In the genomic region with DNA sequence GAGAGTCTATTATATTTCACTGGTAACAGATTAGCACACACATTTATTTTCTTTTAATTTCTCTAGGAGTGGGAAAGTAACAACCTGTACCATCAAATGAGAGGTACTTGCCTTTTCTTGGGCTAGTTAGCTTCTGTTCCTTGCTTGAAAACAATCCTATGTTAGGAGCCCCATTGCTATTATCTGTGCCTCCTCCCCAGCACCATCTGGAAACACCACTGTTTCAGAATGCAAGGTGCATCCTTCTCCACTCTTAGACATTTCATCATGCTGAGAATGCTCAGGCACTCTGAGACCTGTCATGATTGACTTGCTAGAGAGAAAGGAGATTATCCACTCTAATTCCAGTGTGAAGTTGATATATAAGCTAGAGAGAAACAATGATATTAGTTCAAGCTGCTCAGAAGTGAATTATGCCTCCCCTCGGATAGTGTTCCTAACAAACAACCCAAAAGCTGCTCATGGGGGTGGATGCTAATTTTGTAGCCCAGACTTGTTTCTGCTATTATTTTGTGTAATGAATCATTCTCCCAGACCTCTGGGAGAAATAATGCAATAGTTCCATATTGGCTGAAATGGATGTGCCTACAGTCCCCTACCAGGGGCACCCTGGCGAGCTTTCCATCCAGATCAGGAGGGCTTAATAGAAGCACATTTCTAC, we compare ENCODE assay signal across 31 mouse cellular contexts.
DNase-seq lines count a peak whose midpoint lies in the region; ATAC-seq and TF ChIP-seq lines count a peak whose summit lies in the region.
"Had no signal": no experiment of that assay in that cellular context is flagged by ENCODE, and none has a peak within 500 bp of the region (broad histone marks: within the 10 kb centered on the region; RNA-seq: fewer than 3 reads in every experiment).

No protein-coding gene starts in this region.

- no peaks in the 10 kb centered on the region for H3K9me3 ChIP-seq in midbrain, embryonic 11.5 days (ENCODE audit: control insufficient read depth, low read length)
- H3K9me3 ChIP-seq: forebrain, embryonic 13.5 days; heart, embryonic 13.5 days; limb, embryonic 10.5 days; limb, embryonic 15.5 days; liver, embryonic 13.5 days; megakaryocyte, embryonic 14.5 days; midbrain, embryonic 13.5 days; stomach, embryonic 15.5 days had no signal

- no peaks in the 10 kb centered on the region for H3K4me1 ChIP-seq in olfactory bulb, adult 2 months (ENCODE audit: control insufficient read depth, insufficient read depth, low read length)
- no peaks in the 10 kb centered on the region for H3K4me1 ChIP-seq in midbrain, embryonic 11.5 days (ENCODE audit: control insufficient read depth, insufficient read depth, low read length)
- H3K4me1 ChIP-seq in thymus, adult 2 months (replicated peaks; ENCODE audit: control insufficient read depth, insufficient read depth, low read length), result no peaks in the 10 kb centered on the region
- H3K4me1 ChIP-seq: forebrain, embryonic 13.5 days; heart, embryonic 13.5 days; kidney, embryonic 15.5 days; limb, embryonic 10.5 days; limb, embryonic 15.5 days; liver, embryonic 13.5 days; megakaryocyte, embryonic 14.5 days; midbrain, embryonic 13.5 days; neural tube, embryonic 13.5 days; stomach, embryonic 15.5 days had no signal

- H3K36me3 ChIP-seq in midbrain, embryonic 11.5 days (ENCODE audit: control insufficient read depth, insufficient read depth, low read length), result no peaks in the 10 kb centered on the region
- H3K36me3 ChIP-seq in thymus, adult 2 months (ENCODE audit: control insufficient read depth, insufficient read depth, low read length), result no peaks in the 10 kb centered on the region
- H3K36me3 ChIP-seq: heart, embryonic 13.5 days; kidney, embryonic 15.5 days; limb, embryonic 10.5 days; limb, embryonic 15.5 days; liver, embryonic 13.5 days; midbrain, embryonic 13.5 days; neural tube, embryonic 13.5 days; stomach, embryonic 15.5 days had no signal

- DNase-seq in frontal cortex, postnatal 10 days (ENCODE audit: low spot score in 2 of 2), result no peak
- peak; percentile 32 for DNase-seq in right cerebral cortex, adult 18-20 months
- no peak for DNase-seq in right cerebral cortex, postnatal 4 days
- peak; percentile 33 to 58 for DNase-seq in layer of hippocampus, adult 8-10 months (ENCODE audit: low spot score in 2 of 2)
- no peak for DNase-seq in midbrain, embryonic 11.5 days (ENCODE audit: low spot score, missing footprints)
- DNase-seq in thymus, adult 2 months, result no peak
- DNase-seq: adrenal gland, adult 2 months; adrenal gland, postnatal 36 days; cerebellum, adult 2 months; cerebellum, postnatal 14 days; heart, postnatal 10 days; kidney, postnatal 25 days; liver, embryonic 13.5 days; lung, adult 18-20 months; lung, postnatal 4 days had no signal

- no peak overlapping the region for H3K4me3 ChIP-seq in olfactory bulb, adult 2 months (ENCODE audit: insufficient read depth, low read depth, low read length)
- no peak overlapping the region for H3K4me3 ChIP-seq in midbrain, embryonic 11.5 days (ENCODE audit: low read depth, low read length)
- H3K4me3 ChIP-seq in thymus, adult 2 months (ENCODE audit: control insufficient read depth, insufficient read depth, low read length), result no peak overlapping the region
- H3K4me3 ChIP-seq: forebrain, embryonic 13.5 days; heart, embryonic 13.5 days; kidney, embryonic 15.5 days; limb, embryonic 10.5 days; limb, embryonic 15.5 days; liver, embryonic 13.5 days; megakaryocyte, embryonic 14.5 days; midbrain, embryonic 13.5 days; neural tube, embryonic 13.5 days; stomach, embryonic 15.5 days had no signal

- no peak overlapping the region for H3K4me2 ChIP-seq in midbrain, embryonic 11.5 days
- H3K4me2 ChIP-seq: forebrain, embryonic 13.5 days; heart, embryonic 13.5 days; hindbrain, embryonic 14.5 days; kidney, embryonic 15.5 days; limb, embryonic 15.5 days; liver, embryonic 13.5 days; midbrain, embryonic 13.5 days; neural tube, embryonic 13.5 days; stomach, embryonic 15.5 days had no signal

- no peaks in the 10 kb centered on the region for H3K27me3 ChIP-seq in midbrain, embryonic 11.5 days (ENCODE audit: control insufficient read depth, insufficient read depth, low read length)
- no peaks in the 10 kb centered on the region for H3K27me3 ChIP-seq in thymus, adult 2 months (ENCODE audit: control insufficient read depth, insufficient read depth, low read length)
- H3K27me3 ChIP-seq: CH12.LX; forebrain, embryonic 13.5 days; heart, embryonic 13.5 days; kidney, embryonic 15.5 days; limb, embryonic 15.5 days; liver, embryonic 13.5 days; megakaryocyte, embryonic 14.5 days; midbrain, embryonic 13.5 days; neural tube, embryonic 13.5 days; stomach, embryonic 15.5 days had no signal

- H3K9ac ChIP-seq in midbrain, embryonic 11.5 days (ENCODE audit: low read length), result no peak overlapping the region
- H3K9ac ChIP-seq: forebrain, embryonic 13.5 days; heart, embryonic 13.5 days; hindbrain, embryonic 14.5 days; kidney, embryonic 15.5 days; limb, embryonic 15.5 days; liver, embryonic 13.5 days; midbrain, embryonic 13.5 days; neural tube, embryonic 13.5 days; stomach, embryonic 15.5 days had no signal

- no peak for TF ChIP-seq POLR2A in olfactory bulb, adult 2 months (IDR thresholded peaks at IDR 0.05; ENCODE audit: insufficient read depth, low read depth, low read length)
- no peak for TF ChIP-seq POLR2A in thymus, adult 2 months (IDR thresholded peaks at IDR 0.05; ENCODE audit: control insufficient read depth, extremely low read depth, insufficient read depth, low read length, poor library complexity)

- 35% methylated on average over 2 of the region's 2 CpGs for WGBS in olfactory bulb, adult 2 months
- 74% methylated on average over 2 of the region's 2 CpGs for WGBS in midbrain, embryonic 11.5 days
- WGBS in thymus, adult 2 months, result 92% methylated on average over 2 of the region's 2 CpGs

- no peak for TF ChIP-seq CTCF in olfactory bulb, adult 2 months (IDR thresholded peaks at IDR 0.05; ENCODE audit: insufficient read depth, low read depth, low read length)
- no peak for TF ChIP-seq CTCF in thymus, adult 2 months (IDR thresholded peaks at IDR 0.05; ENCODE audit: borderline replicate concordance, control insufficient read depth, extremely low read depth, insufficient read depth, low read length, poor library complexity)

- peak; percentile 86 for ATAC-seq in frontal cortex, adult (ENCODE audit: low TSS enrichment)
- no peak for ATAC-seq in midbrain, embryonic 11.5 days (ENCODE audit: low FRiP score)
- ATAC-seq: activated CD4-positive, CD25-positive, alpha-beta regulatory T cell, adult 4 months; forebrain, embryonic 13.5 days; intestine, postnatal 0 days; lung, postnatal 0 days; midbrain, embryonic 13.5 days had no signal

- peak overlapping the region; percentile 87 for H3K27ac ChIP-seq in olfactory bulb, adult 2 months (ENCODE audit: insufficient read depth, low read depth, low read length)
- no peak overlapping the region for H3K27ac ChIP-seq in midbrain, embryonic 11.5 days (ENCODE audit: low read depth, low read length)
- H3K27ac ChIP-seq in thymus, adult 2 months (ENCODE audit: control insufficient read depth, insufficient read depth, low read length), result no peak overlapping the region
- H3K27ac ChIP-seq: forebrain, embryonic 13.5 days; heart, embryonic 13.5 days; hindbrain, embryonic 14.5 days; kidney, embryonic 15.5 days; limb, embryonic 10.5 days; limb, embryonic 15.5 days; liver, embryonic 13.5 days; midbrain, embryonic 13.5 days; neural tube, embryonic 13.5 days; stomach, embryonic 15.5 days had no signal

Comparison
In these comparisons a context has a peak if more than half of its experiments do, and no peak if none do; other contexts are left out.
1. DNase-seq: peak in right cerebral cortex, adult 18-20 months (single experiment) and layer of hippocampus, adult 8-10 months (2 of 2); none in frontal cortex, postnatal 10 days (0 of 2), right cerebral cortex, postnatal 4 days (single experiment), midbrain, embryonic 11.5 days (single experiment) and thymus, adult 2 months (single experiment).